Mouse (Mus musculus) midbrain, embryonic 15.5 days (tissue): ENCODE data around the gene Rnf6. TPM values are rescaled to one million over a fixed set of nuclear protein-coding genes. Genes with fewer than 3 reads are reported as not detected.

Experiments
- ATAC-seq: fragments of 200-750 bp; cut with Nextera tagmentation; replicated peaks from 2 replicates; pipeline ENCODE4 v1.8.0; 2017; ENCODE audit warnings: moderate TSS enrichment
- H3K27ac ChIP-seq: fragments of 300-500 bp; sonication (generic); 2 replicates; pipeline ENCODE4 v1.5.1; 2015; ENCODE audit warnings: mild to moderate bottlenecking, inconsistent platforms
- H3K27me3 ChIP-seq: fragments of 300-500 bp; sonication (generic); replicated peaks from 2 replicates; pipeline ENCODE4 v1.6.1; 2015; ENCODE audit warnings: inconsistent platforms
- H3K36me3 ChIP-seq: fragments of 300-500 bp; sonication (generic); replicated peaks from 2 replicates; pipeline ENCODE4 v1.6.1; 2015; ENCODE audit warnings: inconsistent platforms
- H3K4me1 ChIP-seq: fragments of 300-500 bp; sonication (generic); 2 replicates; pipeline ENCODE4 v1.6.1; 2015; ENCODE audit warnings: inconsistent platforms
- H3K4me2 ChIP-seq: fragments of 300-500 bp; sonication (generic); 2 replicates; pipeline ENCODE4 v1.6.1; 2015; ENCODE audit warnings: inconsistent platforms, mild to moderate bottlenecking, moderate library complexity
- H3K4me3 ChIP-seq: fragments of 300-500 bp; sonication (generic); 2 replicates; pipeline ENCODE4 v1.5.1; 2015; ENCODE audit warnings: mild to moderate bottlenecking, inconsistent platforms
- H3K9ac ChIP-seq: fragments of 300-500 bp; sonication (generic); 2 replicates; pipeline ENCODE4 v1.6.1; 2015; ENCODE audit warnings: mild to moderate bottlenecking, inconsistent platforms
- H3K9me3 ChIP-seq: fragments of 300-500 bp; sonication (generic); 2 replicates; pipeline ENCODE4 v1.6.1; 2016; ENCODE audit warnings: inconsistent platforms
- WGBS: fragments of 180-500 bp; shearing (Covaris S2); methylation state at CpG from one replicate; pipeline ENCODE4 v1.1.7; 2015; ENCODE audit warnings: mixed read lengths; 5-methylcytosine and 5-hydroxymethylcytosine counted together
- polyA plus RNA-seq: library from polyadenylated mRNA; unstranded; fragments of >200 nt; fragmentation: Nextera tagmentation; extraction: Ambion mirVana; gene quantifications from 2 replicates; pipeline ENCODE4 v1.2.1, GENCODE M21; 2015

The Rnf6 gene
- 28.7 and 33.6 TPM in 2 replicates for polyA plus RNA-seq

- Histone ChIP-seq H3K36me3 (peaks cover 14% of the 10 kb centered on the region), H3K4me3 (peak within 1 kb of the TSS; percentile 88), H3K9ac (peak within 1 kb of the TSS; percentile 85), H3K27ac (peak within 1 kb of the TSS; percentile 98), H3K4me1 (peaks cover 21% of the 10 kb centered on the region), H3K9me3 (no peaks in the 10 kb centered on the region), H3K27me3 (no peaks in the 10 kb centered on the region), H3K4me2 (peak within 1 kb of the TSS; percentile 66)
- ATAC-seq, result peak; percentile 99
- under 1% methylated on average over 66 of the region's 67 CpGs for WGBS
Observed at GRCm38 (mm10) chr5:146220879-146221714, at the start of gene Rnf6. TSS of gene Rnf6 (minus strand) at chr5:146221555.

DNA sequence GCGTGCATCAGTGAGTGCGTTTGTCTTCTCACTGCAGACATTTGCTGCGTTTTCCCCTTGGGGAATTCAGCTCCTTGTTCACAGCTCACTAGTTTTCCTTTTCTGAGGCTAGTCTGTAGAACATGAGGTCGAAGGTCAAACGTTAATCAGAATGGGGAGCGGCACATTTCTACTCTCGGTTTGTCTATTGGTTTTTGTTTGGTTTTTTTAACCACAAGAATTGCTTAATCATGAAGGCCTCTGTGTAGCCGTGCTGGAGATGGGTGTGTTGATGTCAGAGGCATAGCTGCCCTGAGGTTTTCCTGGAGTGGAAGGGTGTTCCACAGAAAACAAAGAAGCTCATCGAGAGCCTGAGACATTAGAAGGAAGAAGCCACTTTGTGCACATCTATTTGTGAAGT is 49.2 kb upstream of the Rnf6 start:
- no peaks in the 10 kb centered on the region for H3K27me3 ChIP-seq
- H3K4me3 ChIP-seq, result no peak overlapping the region
- 85% methylated on average over 9 of the region's 9 CpGs for WGBS
- H3K27ac ChIP-seq, result no peak overlapping the region
- H3K4me1 ChIP-seq, result no peaks in the 10 kb centered on the region
- H3K4me2 ChIP-seq, result no peak overlapping the region
- H3K9ac ChIP-seq, result no peak overlapping the region
- ATAC-seq, result no peak
- no peaks in the 10 kb centered on the region; the same call in 1 of the 2 replicates for H3K36me3 ChIP-seq
- H3K9me3 ChIP-seq, result no peaks in the 10 kb centered on the region

- no peak for ATAC-seq
- Histone ChIP-seq H3K4me2 (no peak overlapping the region), H3K4me3 (no peak overlapping the region), H3K36me3 (no peaks in the 10 kb centered on the region), H3K4me1 (no peaks in the 10 kb centered on the region), H3K27ac (no peak overlapping the region), H3K9ac (no peak overlapping the region), H3K9me3 (no peaks in the 10 kb centered on the region), H3K27me3 (no peaks in the 10 kb centered on the region)
- 90% methylated on average over 7 of the region's 7 CpGs for WGBS
Observed at GRCm38 (mm10) chr5:146267776-146268175, 46.4 kb upstream of the Rnf6 start.

DNA sequence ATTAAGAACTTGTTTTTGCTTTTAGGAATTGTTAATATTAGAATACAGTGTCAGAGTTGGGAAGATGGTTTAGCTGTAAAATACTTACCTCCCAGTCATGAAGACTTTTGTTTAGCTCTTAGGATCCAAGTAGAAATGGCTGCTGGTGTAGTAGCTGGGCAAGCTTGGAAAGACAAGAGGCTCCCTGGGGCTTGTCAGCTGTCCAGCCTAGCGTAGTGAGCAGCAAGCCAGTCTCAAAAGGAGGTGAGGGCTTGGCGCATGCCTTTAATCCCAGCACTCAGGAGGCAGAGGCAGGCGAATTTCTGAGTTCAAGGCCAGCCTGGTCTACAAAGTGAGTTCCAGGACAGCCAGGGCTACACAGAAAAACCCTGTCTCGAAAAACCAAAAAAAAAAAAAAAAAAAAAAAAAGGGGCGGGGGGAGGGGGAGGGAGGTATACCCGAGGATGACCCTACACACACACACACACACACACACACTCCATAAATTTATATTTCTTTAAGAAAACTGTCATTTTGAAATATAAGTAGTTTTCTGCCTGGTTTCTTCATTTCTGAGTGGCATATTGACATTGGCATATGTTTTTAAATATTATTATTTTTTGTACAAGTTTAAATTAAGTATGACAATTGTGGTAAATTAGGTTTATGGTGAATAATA is 44.7 kb upstream of the Rnf6 start:
- H3K4me1 ChIP-seq, result no peaks in the 10 kb centered on the region
- H3K9ac ChIP-seq, result no peak overlapping the region
- no peak overlapping the region for H3K4me3 ChIP-seq
- no peak overlapping the region for H3K4me2 ChIP-seq
- H3K9me3 ChIP-seq, result no peaks in the 10 kb centered on the region
- ATAC-seq, result no peak
- 73% methylated on average over 4 of the region's 6 CpGs for WGBS
- no peaks in the 10 kb centered on the region for H3K36me3 ChIP-seq
- H3K27me3 ChIP-seq, result no peaks in the 10 kb centered on the region
- no peak overlapping the region for H3K27ac ChIP-seq

GRCm38 (mm10) chr5:146260003-146260402 is 38.6 kb upstream of the Rnf6 start:
- Histone ChIP-seq H3K4me2 (no peak overlapping the region), H3K4me3 (no peak overlapping the region), H3K4me1 (no peaks in the 10 kb centered on the region), H3K27ac (no peak overlapping the region), H3K9ac (no peak overlapping the region), H3K27me3 (no peaks in the 10 kb centered on the region), H3K9me3 (no peaks in the 10 kb centered on the region), H3K36me3 (0 out of 2 replicates have a peak, but pooled peaks cover 3% of the 10 kb centered on the region)
- 54% methylated on average over 9 of the region's 9 CpGs for whole genome bisulfite sequencing
- no peak for ATAC-seq

GRCm38 (mm10) chr5:146253644-146254043 is 32.3 kb upstream of the Rnf6 start:
- 89% methylated on average over 5 of the region's 5 CpGs for WGBS
- H3K27me3 ChIP-seq, result no peaks in the 10 kb centered on the region
- no peak overlapping the region for H3K9ac ChIP-seq
- no peaks in the 10 kb centered on the region for H3K36me3 ChIP-seq
- no peaks in the 10 kb centered on the region for H3K4me1 ChIP-seq
- H3K4me3 ChIP-seq, result no peak overlapping the region
- H3K4me2 ChIP-seq, result no peak overlapping the region
- no peak overlapping the region for H3K27ac ChIP-seq
- H3K9me3 ChIP-seq, result no peaks in the 10 kb centered on the region
- no peak for ATAC-seq

DNA sequence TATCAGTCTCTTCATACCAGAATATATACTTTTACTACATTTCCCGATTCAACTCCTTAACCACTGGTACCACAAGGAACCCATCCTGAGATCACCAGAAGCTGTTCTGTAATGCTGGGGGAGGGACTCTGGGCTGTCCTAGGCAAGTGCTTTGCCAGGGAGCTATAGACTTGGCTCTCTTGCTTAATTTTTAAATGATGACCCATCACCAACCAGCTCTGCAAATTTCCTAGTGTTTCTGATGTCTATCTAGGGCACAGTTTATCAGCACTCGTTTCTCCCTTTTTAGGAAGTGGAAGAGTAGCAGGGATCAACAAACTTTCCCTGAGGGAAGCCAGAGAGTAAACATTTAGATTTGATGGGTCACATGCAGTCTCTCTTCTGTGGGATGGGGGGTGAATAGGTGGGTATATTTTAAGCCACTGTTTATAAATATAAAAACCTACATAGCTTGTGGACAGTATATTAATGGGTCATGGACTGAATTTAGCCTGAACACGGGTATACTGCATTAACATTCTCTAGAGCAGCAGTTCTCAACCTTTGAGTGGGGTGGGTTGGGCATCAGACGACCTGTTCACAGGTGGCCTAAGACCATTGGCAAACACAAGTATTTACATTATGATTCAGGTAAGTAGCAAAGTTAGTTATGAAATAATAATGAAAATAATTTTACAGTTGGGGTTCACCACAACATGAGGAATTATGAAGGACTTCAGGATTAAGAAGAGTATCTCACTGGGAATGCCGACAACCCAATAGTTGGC is 30.5 kb upstream of the Rnf6 start:
- Histone ChIP-seq H3K9ac (no peak overlapping the region), H3K9me3 (no peaks in the 10 kb centered on the region), H3K27me3 (no peaks in the 10 kb centered on the region), H3K4me1 (no peaks in the 10 kb centered on the region), H3K36me3 (no peaks in the 10 kb centered on the region), H3K4me3 (no peak overlapping the region), H3K4me2 (no peak overlapping the region), H3K27ac (no peak overlapping the region)
- no peak for ATAC-seq
- 88% methylated on average over 5 of the region's 5 CpGs for WGBS

GRCm38 (mm10) chr5:146250369-146251075 is 29.2 kb upstream of the Rnf6 start:
- H3K4me3 ChIP-seq, result no peak overlapping the region
- WGBS, result 94% methylated on average over 12 of the region's 12 CpGs

DNA sequence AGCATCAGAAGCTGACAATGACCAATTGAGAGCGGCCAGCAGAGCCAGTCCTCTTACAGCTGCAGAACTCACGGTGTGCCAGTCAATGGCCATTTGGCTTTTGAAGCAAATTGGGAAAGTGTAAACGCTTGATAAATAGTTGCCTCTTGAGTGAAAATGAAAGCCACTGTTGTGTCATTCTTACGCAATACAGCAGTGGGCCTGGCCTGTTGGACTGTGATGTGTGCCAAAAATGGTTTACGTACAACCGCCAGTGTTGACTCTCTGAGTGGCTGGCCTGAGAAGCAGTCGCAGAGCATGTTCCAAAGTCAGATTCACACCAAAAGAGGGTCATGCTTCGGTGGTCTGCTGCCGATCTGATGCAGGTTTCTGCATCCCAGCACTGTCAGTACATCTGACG is 27.4 kb upstream of the Rnf6 start:
- Histone ChIP-seq H3K27ac (no peak overlapping the region), H3K4me1 (no peaks in the 10 kb centered on the region), H3K9me3 (no peaks in the 10 kb centered on the region), H3K9ac (no peak overlapping the region), H3K36me3 (no peaks in the 10 kb centered on the region), H3K4me3 (no peak overlapping the region), H3K4me2 (no peak overlapping the region), H3K27me3 (no peaks in the 10 kb centered on the region)
- WGBS, result 82% methylated on average over 10 of the region's 10 CpGs
- no peak for ATAC-seq

More at GRCm38 (mm10) chr5:146250369-146251075, 29.2 kb upstream of the Rnf6 start:
- ATAC-seq, result no peak
- no peaks in the 10 kb centered on the region for H3K36me3 ChIP-seq
- H3K9me3 ChIP-seq, result no peaks in the 10 kb centered on the region
- H3K27ac ChIP-seq, result no peak overlapping the region
- H3K9ac ChIP-seq, result no peak overlapping the region
- H3K4me1 ChIP-seq, result no peaks in the 10 kb centered on the region
- no peak overlapping the region for H3K4me2 ChIP-seq
- no peaks in the 10 kb centered on the region for H3K27me3 ChIP-seq

GRCm38 (mm10) chr5:146247709-146248108 is 26.4 kb upstream of the Rnf6 start:
- 34% methylated on average over 5 of the region's 5 CpGs for WGBS
- H3K4me1 ChIP-seq, result no peaks in the 10 kb centered on the region
- H3K4me3 ChIP-seq, result no peak overlapping the region
- no peak overlapping the region for H3K27ac ChIP-seq
- no peaks in the 10 kb centered on the region for H3K9me3 ChIP-seq
- H3K27me3 ChIP-seq, result no peaks in the 10 kb centered on the region
- no peak for ATAC-seq
- H3K9ac ChIP-seq, result no peak overlapping the region
- no peaks in the 10 kb centered on the region for H3K36me3 ChIP-seq
- no peak overlapping the region for H3K4me2 ChIP-seq

DNA sequence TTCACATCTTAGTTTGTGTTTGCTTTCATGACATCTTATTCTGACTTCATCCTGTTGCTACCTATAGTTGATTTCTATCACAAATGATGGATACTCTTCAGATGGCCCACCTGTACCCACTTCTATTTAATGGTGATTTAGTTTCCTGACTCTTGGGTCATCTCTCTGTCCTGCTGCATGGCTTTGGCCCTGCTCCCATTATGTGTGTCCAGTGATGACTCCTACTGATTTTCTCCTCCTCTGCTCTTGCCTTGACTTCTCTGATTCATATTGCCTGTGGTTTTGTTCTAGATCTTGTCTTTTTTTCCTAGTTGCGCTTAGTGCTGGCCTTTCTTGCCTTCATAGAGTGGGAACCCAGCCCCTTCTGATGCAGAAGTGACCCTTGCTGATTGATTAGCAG is 25.0 kb upstream of the Rnf6 start:
- Histone ChIP-seq H3K9ac (no peak overlapping the region), H3K27ac (no peak overlapping the region), H3K4me3 (no peak overlapping the region), H3K4me2 (no peak overlapping the region), H3K9me3 (no peaks in the 10 kb centered on the region), H3K36me3 (no peaks in the 10 kb centered on the region), H3K4me1 (no peaks in the 10 kb centered on the region), H3K27me3 (no peaks in the 10 kb centered on the region)
- 94% methylated on average over 1 of the region's 1 CpGs for WGBS
- ATAC-seq, result no peak
